Mouse (Mus musculus) forebrain, embryonic 10.5 days (tissue): ENCODE measurements around the gene Epn3. TPM values are rescaled to one million over a fixed set of nuclear protein-coding genes. Genes with fewer than 3 reads are reported as not detected.

Source experiments
- DNase-seq: peaks from one replicate; pipeline ENCODE4 v3.0.0-alpha.2; 2017; ENCODE audit warnings: low spot score; ENCODE audit errors: extremely low spot score
- H3K27ac ChIP-seq: fragments of 300-500 bp; sonication (generic); 2 replicates; pipeline ENCODE4 v1.5.1; 2016; ENCODE audit warnings: mild to moderate bottlenecking
- H3K27me3 ChIP-seq: fragments of 300-500 bp; sonication (generic); 2 replicates; pipeline ENCODE4 v1.6.1; 2016; ENCODE audit warnings: mild to moderate bottlenecking; ENCODE audit not compliant: poor library complexity, severe bottlenecking
- H3K36me3 ChIP-seq: fragments of 300-500 bp; sonication (generic); replicated peaks from 2 replicates; pipeline ENCODE4 v1.6.1; 2016; ENCODE audit warnings: mild to moderate bottlenecking, moderate library complexity
- H3K4me1 ChIP-seq: fragments of 300-500 bp; sonication (generic); 2 replicates; pipeline ENCODE4 v1.6.1; 2016
- H3K4me3 ChIP-seq: fragments of 300-500 bp; sonication (generic); 2 replicates; pipeline ENCODE4 v1.5.1; 2016; ENCODE audit warnings: mild to moderate bottlenecking, moderate library complexity
- H3K9me3 ChIP-seq: fragments of 300-500 bp; sonication (generic); 2 replicates; pipeline ENCODE4 v1.6.1; 2016; ENCODE audit warnings: mild to moderate bottlenecking, moderate library complexity
- WGBS: fragments of 180-500 bp; shearing (Covaris S2); methylation state at CpG from one replicate; pipeline ENCODE4 v1.1.7; 2016; 5-methylcytosine and 5-hydroxymethylcytosine counted together
- polyA plus RNA-seq: library from polyadenylated mRNA; unstranded; fragments of >200 nt; fragmentation: Nextera tagmentation; extraction: Ambion mirVana; gene quantifications from 2 replicates; pipeline ENCODE4 v1.2.1, GENCODE M21; 2016

Epn3 gene
- polyA plus RNA-seq, 1 experiment from 2014 or later = 1.6 TPM

DNA sequence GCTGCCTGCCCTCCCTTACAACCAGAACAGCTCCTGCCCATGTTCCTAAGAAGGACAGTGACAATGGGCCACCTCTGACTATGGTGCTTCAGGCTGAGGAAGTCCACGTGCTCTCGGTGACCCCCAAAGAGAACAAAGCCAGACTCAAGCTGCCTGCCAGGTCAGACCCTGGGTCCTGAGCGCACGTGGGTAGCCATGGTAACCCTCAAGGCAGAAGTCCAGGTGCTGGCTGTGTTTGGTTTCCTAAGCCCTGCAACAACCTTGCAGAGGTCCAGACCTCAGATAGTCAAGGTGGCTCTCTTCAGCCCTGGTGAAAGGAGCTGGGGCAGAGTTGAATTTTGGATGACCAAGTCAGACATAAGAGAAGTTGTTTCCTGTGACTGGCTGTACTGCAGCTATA is 10.0 kb downstream of the Epn3 start:
- Histone ChIP-seq H3K27ac (peak overlapping the region; percentile 15; the same call in 1 of the 2 replicates), H3K9me3 (no peaks in the 10 kb centered on the region), H3K4me1 (peaks cover 51% of the 10 kb centered on the region), H3K36me3 (no peaks in the 10 kb centered on the region), H3K27me3 (peaks cover 98% of the 10 kb centered on the region), H3K4me3 (no peak overlapping the region)
- DNase-seq = no peak
- whole genome bisulfite sequencing = 35% methylated on average over 4 of the region's 4 CpGs

DNA sequence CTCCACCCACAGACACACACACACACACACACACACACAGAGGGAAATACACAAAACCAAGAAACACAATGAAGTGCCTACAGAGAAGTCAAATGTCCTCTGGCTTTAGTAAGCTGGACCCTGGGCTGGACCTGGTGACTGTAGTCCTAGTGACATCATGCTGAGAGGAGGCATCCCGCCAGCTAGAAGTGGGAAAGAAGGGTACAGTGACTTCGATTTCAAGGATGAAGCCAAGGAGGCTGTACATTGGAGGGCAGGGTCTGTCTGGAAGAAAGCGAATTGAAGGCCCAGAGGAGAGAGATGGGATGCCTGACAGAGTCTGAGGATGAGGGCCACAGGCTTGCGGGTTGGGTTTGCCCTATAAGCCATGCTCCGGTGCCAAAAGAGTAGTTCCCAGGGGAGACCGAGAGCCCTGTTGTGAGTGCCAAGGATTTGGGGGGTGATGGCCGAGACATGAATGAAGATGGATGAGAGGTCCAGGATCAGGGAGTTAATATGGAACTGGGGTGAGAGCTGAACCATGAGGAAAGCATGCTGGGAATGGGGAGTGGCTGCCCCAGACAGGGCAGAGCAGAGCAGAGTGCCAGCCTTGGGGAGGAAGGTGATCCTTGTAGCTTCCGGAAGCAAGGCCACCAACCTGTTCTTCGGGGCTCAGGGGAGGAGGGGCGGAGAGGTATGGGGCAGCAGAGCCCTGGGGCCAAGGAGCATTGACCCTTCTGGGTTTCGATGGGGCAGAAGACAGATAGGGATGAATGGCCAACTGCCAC is 10.8 kb downstream of the Epn3 start:
- H3K4me3 ChIP-seq = no peak overlapping the region
- peaks cover 48% of the 10 kb centered on the region for H3K4me1 ChIP-seq
- H3K27ac ChIP-seq = 0 out of 2 replicates have a peak overlapping the region, but pooled peaks have one; percentile 15
- H3K27me3 ChIP-seq = peaks cover 98% of the 10 kb centered on the region
- no peaks in the 10 kb centered on the region for H3K36me3 ChIP-seq
- 90% methylated on average over 11 of the region's 11 CpGs for WGBS
- no peaks in the 10 kb centered on the region for H3K9me3 ChIP-seq
- no peak for DNase-seq

DNA sequence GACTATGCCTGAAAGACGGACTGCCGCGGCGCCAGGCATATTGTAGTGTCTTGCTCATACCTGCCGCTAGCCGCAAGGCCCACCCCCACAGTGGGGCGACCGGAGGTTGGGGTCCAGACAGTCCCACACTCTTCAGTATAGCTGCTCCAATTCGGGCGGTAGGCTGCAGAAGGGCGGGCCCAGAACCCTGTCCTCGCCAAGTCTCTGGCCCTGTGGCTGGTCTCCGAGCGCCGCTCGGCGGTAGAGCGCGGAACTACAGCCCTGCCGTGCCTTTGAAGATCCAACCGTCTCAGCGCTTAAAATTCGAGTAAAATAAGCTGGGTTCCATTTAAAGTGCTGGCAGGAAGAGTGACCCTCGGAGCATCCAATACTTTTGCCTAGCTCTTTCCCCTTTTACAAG is 13.8 kb downstream of the Epn3 start, which contains the start of gene Spata20:
Gene Spata20 (minus strand): TSS at position 179 of the 400 bp plus-strand sequence.
- peaks cover 45% of the 10 kb centered on the region for H3K4me1 ChIP-seq
- WGBS = 6% methylated on average over 24 of the region's 24 CpGs
- H3K27me3 ChIP-seq = peaks cover 81% of the 10 kb centered on the region
- H3K4me3 ChIP-seq = peak within 1 kb of the TSS; percentile 22
- no peak within 1 kb of the TSS for H3K27ac ChIP-seq
- peak; percentile 85 for DNase-seq
- H3K9me3 ChIP-seq = no peaks in the 10 kb centered on the region
- no peaks in the 10 kb centered on the region for H3K36me3 ChIP-seq

DNA sequence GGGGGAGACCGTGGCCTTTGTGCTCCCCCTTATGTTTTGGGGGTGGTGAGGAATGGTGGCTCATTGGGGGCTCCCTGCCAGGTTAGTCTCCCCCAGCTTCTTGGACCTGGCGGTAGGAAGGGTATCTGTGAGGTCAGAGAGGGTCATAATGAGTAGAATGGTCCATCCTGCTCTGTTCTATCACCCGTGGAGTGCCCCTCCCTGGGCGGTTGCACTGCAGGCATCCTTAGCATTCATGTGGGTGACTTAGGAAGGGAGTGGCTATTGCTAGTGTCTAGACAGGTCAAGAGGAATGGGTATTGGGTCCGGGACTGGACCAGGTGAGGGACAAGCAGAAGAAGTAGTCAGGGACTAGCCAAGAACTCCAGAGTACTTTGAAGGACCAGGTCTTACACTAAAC is 14.6 kb downstream of the Epn3 start:
- WGBS = 77% methylated on average over 5 of the region's 5 CpGs
- Histone ChIP-seq H3K27ac (no peak overlapping the region), H3K4me1 (peaks cover 39% of the 10 kb centered on the region), H3K36me3 (no peaks in the 10 kb centered on the region), H3K4me3 (no peak overlapping the region), H3K9me3 (no peaks in the 10 kb centered on the region), H3K27me3 (peaks cover 79% of the 10 kb centered on the region)
- DNase-seq = no peak

DNA sequence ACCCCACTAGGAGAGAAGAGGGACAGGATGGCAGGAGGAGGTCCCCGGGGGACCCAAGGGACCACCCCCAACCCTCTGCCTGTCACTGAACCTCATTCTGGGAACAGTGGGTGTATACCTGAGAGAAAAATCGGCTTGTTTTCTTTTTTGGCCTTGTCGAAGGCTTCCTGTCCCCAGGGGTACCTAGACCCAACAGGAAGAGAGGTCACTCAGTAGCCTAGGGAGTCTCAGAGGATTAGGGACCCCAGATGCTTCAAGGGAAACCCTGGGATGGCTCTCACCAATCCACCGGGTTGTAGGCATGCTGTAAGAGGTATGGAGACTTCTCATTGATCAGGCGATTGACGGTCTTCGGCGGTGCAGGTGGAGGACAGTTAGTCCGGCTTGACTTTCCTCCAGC is 15.1 kb downstream of the Epn3 start:
- Histone ChIP-seq H3K4me1 (peaks cover 34% of the 10 kb centered on the region), H3K27me3 (peaks cover 78% of the 10 kb centered on the region), H3K36me3 (no peaks in the 10 kb centered on the region), H3K9me3 (no peaks in the 10 kb centered on the region), H3K27ac (no peak overlapping the region), H3K4me3 (no peak overlapping the region)
- DNase-seq = no peak
- WGBS = 90% methylated on average over 9 of the region's 9 CpGs

DNA sequence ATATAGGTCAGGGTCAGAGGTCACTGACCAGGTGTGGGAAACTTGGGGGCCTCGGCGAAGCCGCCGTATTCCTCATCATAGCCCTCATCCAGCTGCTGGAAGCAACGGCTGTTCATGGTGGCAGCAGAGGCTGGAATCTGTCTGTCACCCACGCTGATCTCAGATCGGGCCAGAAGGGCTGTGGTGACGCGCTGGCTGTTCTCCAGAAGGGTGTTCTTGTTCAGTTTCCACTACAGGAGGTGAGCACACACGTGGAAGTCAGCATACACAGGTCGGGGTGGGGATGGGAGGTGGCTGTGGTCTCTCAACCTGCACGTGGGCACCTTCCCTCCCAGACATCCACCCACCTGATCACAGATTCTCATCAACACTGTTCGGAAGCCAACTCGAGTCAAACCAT is 15.9 kb downstream of the Epn3 start:
- no peak for DNase-seq
- Histone ChIP-seq H3K27me3 (peaks cover 76% of the 10 kb centered on the region), H3K36me3 (no peaks in the 10 kb centered on the region), H3K9me3 (no peaks in the 10 kb centered on the region), H3K4me1 (peaks cover 28% of the 10 kb centered on the region), H3K27ac (no peak overlapping the region), H3K4me3 (no peak overlapping the region)
- 84% methylated on average over 14 of the region's 14 CpGs for WGBS

DNA sequence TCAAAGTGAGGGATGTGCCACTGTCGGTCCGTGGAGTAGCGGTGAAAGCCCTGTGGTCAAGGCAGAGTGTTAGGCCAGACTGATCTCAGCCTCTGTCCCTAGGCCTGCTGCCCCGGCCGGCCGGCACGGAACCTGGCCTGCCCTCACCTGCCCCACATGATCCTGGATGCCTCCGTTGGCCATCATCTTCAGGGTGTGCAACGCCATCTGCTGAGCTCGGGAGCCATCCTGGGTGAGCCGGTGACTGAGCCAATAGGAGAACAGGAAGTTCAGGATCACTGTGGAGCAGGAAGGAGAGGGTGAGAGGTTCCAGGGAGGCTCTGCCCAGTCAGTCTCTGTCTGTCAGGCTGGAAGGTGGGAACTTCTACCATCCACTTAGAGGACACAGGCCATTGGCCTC is 16.3 kb downstream of the Epn3 start:
- Histone ChIP-seq H3K9me3 (no peaks in the 10 kb centered on the region), H3K4me1 (peaks cover 25% of the 10 kb centered on the region), H3K27me3 (peaks cover 76% of the 10 kb centered on the region), H3K36me3 (no peaks in the 10 kb centered on the region), H3K27ac (no peak overlapping the region), H3K4me3 (no peak overlapping the region)
- DNase-seq = no peak
- WGBS = 77% methylated on average over 11 of the region's 11 CpGs

DNA sequence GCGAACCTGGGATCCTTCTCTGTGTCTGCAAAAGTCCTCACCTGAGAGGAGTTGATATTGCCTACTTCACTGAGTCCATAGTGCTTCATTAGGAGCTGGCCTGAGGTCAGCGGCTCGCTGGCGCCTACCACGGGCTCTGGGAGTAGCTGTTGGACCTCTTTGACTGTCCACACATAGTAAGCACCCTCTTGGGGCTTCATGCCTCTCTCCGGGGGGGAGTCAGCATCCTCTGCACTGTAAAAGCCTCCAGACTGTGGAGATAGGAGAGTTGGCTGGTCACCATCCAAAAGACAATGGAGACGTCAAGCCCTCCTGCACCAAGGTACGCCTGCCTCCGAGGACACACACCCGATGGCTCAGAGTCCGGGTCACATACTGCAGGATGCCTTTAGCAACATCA is 17.0 kb downstream of the Epn3 start:
- peaks cover 76% of the 10 kb centered on the region for H3K27me3 ChIP-seq

DNA sequence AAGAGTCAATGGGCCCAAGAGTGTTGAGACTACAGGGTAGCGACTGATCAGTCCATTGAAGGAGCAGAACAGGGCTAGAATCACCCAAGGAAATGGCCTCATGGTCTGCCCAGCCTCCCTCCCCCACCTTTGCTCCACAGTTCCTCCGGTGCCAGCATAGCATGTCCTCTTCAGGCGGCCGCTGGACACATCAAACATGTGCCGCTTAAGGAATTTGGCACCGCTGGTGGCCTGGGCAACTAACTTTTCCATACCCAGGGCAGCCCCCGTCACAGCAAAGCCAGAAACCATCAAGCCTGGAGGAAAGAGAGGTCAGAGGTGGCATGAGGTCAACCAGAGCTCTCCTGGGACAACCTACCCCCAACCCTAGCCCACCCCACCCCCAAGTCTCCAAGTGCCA is 17.8 kb downstream of the Epn3 start:
- Histone ChIP-seq H3K4me3 (no peak overlapping the region), H3K9me3 (no peaks in the 10 kb centered on the region), H3K27me3 (peaks cover 76% of the 10 kb centered on the region), H3K4me1 (peaks cover 19% of the 10 kb centered on the region), H3K36me3 (no peaks in the 10 kb centered on the region), H3K27ac (no peak overlapping the region)
- WGBS = 91% methylated on average over 7 of the region's 7 CpGs
- no peak for DNase-seq

More for the DNA sequence above, 17.0 kb downstream of the Epn3 start:
- Histone ChIP-seq H3K4me1 (peaks cover 21% of the 10 kb centered on the region), H3K36me3 (no peaks in the 10 kb centered on the region), H3K4me3 (no peak overlapping the region), H3K27ac (no peak overlapping the region), H3K9me3 (no peaks in the 10 kb centered on the region)
- DNase-seq = no peak
- 87% methylated on average over 11 of the region's 11 CpGs for WGBS

DNA sequence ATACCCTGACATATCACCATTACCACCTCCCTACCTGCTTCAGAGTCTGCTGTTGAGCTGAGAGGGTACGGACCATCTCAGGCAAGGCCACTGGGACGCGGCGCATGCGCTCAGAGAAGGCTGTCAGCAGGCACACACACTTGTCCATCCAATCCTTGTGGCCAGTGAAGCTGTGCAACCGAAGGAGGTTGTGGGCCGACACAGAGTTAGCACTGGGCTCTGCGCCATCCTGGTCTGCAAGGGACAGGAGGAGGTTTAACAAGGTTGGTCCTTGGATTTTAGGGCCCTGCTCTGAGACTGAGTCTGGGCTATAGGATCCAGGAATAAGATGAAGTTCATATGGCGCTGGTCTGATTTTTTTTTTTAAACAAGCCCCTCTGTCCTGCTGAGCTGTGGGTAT is 19.4 kb downstream of the Epn3 start:
- no peak for DNase-seq
- Histone ChIP-seq H3K9me3 (no peaks in the 10 kb centered on the region), H3K27me3 (peaks cover 78% of the 10 kb centered on the region), H3K4me1 (peaks cover 23% of the 10 kb centered on the region), H3K4me3 (no peak overlapping the region), H3K27ac (no peak overlapping the region), H3K36me3 (no peaks in the 10 kb centered on the region)
- WGBS = 91% methylated on average over 9 of the region's 9 CpGs

DNA sequence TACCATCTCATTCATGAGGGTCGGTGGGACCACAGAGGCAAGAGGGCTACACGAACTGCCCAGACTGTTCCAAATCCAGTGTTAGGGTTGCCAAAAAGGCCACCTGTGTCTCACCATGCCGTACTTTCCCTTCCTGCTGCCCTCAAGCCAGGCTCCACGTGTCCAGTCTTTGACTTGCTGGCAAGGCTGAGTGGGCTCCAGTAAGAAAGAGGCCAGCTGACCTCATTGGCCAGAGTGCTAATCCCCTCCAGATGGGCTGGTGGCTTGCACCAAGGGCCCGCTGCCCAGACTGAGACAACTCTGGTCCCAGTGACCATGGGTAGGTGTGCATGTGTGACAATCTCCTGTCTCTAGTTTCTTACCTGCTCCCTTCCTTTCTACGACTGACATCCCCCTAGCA is 22.1 kb downstream of the Epn3 start:
- no peaks in the 10 kb centered on the region for H3K36me3 ChIP-seq
- H3K27ac ChIP-seq = no peak overlapping the region
- DNase-seq = no peak
- peaks cover 83% of the 10 kb centered on the region for H3K27me3 ChIP-seq
- 65% methylated on average over 6 of the region's 6 CpGs for WGBS
- H3K9me3 ChIP-seq = no peaks in the 10 kb centered on the region
- no peak overlapping the region for H3K4me3 ChIP-seq
- peaks cover 42% of the 10 kb centered on the region for H3K4me1 ChIP-seq

DNA sequence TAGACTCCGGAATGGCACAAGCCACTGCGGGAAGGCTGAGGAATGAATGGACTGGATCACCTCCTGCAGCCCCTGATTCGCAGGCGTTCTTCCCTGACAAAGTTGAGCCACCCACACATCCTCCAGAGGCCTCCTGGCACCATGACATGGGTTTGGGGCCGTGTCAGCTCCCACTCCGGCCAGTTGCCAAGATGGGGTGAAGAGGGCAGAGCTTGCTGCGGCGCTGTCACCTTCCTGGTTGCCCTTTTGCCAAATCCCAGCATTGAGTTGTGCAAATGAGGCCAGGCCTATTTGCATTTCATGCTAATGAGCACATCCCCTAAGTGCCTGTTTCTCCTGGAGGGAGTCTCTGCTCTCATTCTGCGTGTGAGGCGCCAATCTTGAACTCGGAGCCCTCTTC is 24.1 kb downstream of the Epn3 start:
- H3K27me3 ChIP-seq = peaks cover 95% of the 10 kb centered on the region
- no peak overlapping the region for H3K4me3 ChIP-seq
- H3K9me3 ChIP-seq = no peaks in the 10 kb centered on the region
- H3K4me1 ChIP-seq = peaks cover 62% of the 10 kb centered on the region
- WGBS = 17% methylated on average over 11 of the region's 11 CpGs
- no peak for DNase-seq
- H3K27ac ChIP-seq = no peak overlapping the region
- no peaks in the 10 kb centered on the region for H3K36me3 ChIP-seq

DNA sequence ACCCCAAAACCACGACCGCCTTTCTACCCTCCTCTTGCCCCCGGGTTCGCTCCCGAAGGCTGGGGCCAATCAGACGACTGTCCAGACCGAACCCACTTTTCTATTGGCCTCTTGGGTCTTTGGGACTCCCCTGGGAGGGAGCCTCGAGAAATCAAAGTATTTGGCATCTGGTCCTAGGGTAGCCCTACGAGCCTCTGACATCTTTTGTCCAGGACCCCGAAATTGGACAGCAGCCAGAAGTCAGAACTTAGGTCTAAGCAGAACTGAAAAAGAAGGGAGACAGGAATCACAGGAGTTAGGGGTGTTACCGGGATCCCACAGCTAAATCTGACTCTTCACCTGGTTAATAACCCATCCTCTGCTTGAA is 25.2 kb downstream of the Epn3 start:
- Histone ChIP-seq H3K9me3 (no peaks in the 10 kb centered on the region), H3K27me3 (peaks cover 96% of the 10 kb centered on the region), H3K27ac (peak overlapping the region; percentile 94), H3K36me3 (no peaks in the 10 kb centered on the region), H3K4me3 (peak overlapping the region; percentile 79), H3K4me1 (peaks cover 74% of the 10 kb centered on the region)
- WGBS = 2% methylated on average over 11 of the region's 11 CpGs
- DNase-seq = no peak
